Mouse (Mus musculus): Measurements from ENCODE around the gene Setd1b.

The Setd1b gene

GRCm38 (mm10) chr5:123142161-123143157 is at the start of gene Setd1b:
Gene Setd1b (plus strand): TSS chr5:123142193.
- no peak for DNase-seq (ENCODE audit: low read depth, low spot score)

- no peak for DNase-seq (ENCODE audit: low read depth, low spot score)
Measured at GRCm38 (mm10) chr5:123093077-123093633, 48.8 kb upstream of the Setd1b start.

DNA sequence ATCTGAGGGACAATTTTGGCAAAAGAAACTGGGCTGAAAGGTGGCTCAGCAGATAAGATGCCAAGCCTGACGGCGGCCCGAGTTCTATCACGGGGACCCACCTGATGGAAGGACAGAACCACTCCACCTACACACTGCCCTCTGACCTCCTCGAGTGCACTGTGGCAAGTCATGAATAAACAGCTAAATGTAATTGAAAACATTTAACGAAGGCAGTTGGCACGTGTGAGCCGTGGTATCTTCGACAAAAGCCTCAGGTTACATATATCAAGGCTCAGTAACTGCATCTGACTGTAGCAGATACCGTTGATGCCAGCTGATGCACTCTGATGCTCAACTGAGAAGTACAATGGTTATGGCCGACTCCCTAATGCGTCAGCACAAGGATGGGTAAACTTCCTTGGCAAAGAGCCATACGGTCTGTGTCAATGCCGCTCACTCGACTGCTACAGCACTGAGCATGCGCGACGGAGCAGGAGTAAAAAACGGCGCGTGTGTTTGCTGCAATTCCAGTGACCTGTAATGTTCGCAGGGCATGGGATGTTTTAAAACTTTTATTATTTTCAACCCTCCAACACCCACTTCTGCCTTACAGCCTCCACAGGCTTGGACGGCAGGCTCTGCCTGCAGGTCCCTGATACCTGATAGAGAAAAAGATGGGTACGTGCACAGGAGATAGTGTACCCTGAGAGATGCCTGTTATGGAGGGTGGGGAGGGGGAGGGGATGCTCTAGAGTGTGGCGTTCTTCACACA is 47.6 kb upstream of the Setd1b start:
- DNase-seq (ENCODE audit: low read depth, low spot score): no peak

GRCm38 (mm10) chr5:123096299-123096698 is 45.7 kb upstream of the Setd1b start:
- no peak for DNase-seq (ENCODE audit: low read depth, low spot score)

DNA sequence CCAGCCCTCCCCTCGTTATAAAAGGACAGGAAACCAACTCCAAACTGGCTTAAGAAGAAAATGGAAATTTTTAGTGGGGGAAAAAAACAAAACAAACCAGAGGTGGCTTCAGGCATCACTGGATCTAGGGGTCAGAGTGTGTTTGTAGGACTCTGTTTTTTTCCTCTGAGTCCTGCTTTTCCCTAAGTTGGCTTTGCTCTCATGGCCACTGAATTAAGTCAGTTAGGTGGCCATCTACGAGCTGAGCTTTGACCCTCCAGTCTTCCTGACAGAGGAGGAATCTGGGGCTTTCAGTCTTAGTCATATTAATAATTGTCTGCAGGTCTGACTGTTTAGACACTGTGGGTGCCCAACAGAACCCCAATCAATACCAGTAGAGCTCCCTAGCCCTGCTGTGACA is 43.5 kb upstream of the Setd1b start:
- DNase-seq (ENCODE audit: low read depth, low spot score): no peak

- DNase-seq (ENCODE audit: low read depth, low spot score): no peak
Measured at GRCm38 (mm10) chr5:123102376-123102775, 39.6 kb upstream of the Setd1b start.

GRCm38 (mm10) chr5:123103556-123103955 is 38.4 kb upstream of the Setd1b start:
- DNase-seq (ENCODE audit: low read depth, low spot score): no peak

DNA sequence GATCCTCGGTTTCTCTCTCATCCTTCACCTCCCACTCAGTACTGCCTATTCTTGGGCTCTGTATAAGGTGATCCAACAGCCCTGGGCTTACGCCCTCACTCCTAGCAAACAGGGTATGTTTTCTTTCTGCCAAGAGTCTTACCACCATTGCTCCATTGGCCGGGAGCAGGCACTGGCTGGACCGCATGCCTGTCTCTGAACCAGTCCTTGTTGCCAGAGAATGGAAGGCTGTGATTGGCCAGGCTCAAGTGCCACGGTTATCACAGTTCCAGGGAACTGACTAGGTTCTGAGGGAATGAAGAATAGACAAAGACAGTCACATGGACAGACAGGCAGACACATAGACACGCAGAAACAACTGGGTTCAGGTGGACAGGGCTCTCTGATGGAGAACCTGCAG is 37.2 kb upstream of the Setd1b start:
- DNase-seq (ENCODE audit: low read depth, low spot score): no peak

GRCm38 (mm10) chr5:123109452-123110203 is 32.4 kb upstream of the Setd1b start:
- no peak for DNase-seq (ENCODE audit: low read depth, low spot score)

- no peak for DNase-seq (ENCODE audit: low read depth, low spot score)
Measured at GRCm38 (mm10) chr5:123110296-123110721, 31.7 kb upstream of the Setd1b start.

GRCm38 (mm10) chr5:123114109-123114508 is 27.9 kb upstream of the Setd1b start:
- DNase-seq (ENCODE audit: low read depth, low spot score): no peak

DNA sequence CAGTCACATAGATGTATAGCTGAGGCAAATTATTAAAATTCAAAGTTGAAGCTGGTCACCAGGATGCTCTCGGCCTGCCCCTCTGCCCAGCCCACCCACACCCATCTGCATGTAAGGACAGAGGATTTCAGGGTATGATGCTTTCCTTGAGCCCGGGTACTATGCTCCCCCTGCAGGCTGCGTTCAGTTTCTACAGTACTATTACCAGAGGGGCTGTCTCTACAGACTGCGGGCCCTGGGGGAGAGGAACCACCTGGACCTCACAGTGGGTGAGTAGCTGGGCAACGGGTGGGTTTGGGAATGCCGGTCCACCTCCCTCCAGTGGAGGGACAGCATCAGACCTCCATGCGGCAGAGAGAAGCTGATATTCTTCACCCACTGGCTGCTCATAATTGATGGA is 27.1 kb upstream of the Setd1b start:
- DNase-seq (ENCODE audit: low read depth, low spot score): no peak

DNA sequence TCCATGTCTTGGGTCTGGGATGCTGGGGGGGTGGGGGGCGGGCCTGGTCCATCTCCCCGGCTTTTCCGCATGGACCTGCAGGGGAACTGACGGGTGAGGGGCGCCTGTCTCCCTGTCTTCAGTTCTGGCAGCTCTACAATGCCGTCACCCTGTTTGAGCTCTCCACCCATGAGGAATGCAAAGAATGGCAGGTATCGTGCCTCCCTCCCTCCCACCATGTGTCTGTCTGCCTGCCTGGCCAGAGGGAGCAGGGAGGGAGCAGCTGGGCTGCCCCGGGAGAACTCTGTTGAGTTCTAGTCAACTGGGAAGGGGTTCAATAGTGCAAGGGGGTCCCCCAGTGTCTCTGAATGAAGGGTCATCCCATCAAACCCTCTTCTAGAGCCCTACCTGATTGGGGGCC is 25.9 kb upstream of the Setd1b start:
- DNase-seq (ENCODE audit: low read depth, low spot score): no peak

DNA sequence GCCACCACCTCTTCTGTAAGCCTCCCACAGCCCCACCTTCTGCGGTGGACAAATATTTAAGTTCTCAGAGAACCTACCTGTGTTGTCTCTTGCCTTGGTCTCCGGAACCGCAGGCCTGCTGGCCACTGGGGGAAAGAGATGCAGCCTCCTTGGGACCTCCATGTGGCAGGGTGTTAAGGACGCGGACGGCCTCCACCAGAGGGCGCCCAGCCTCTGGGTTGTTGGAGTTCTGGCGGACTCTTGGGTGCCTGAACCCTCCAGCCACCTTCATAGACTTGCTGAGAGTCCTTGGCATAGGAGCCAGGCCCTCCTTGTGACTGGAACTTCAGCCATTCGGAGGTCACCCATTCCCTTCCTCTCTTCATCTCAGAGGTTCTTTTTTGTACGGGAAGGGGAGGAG is 24.7 kb upstream of the Setd1b start:
- no peak for DNase-seq (ENCODE audit: low read depth, low spot score)

GRCm38 (mm10) chr5:123117773-123118172 is 24.2 kb upstream of the Setd1b start:
- DNase-seq (ENCODE audit: low read depth, low spot score): no peak

DNA sequence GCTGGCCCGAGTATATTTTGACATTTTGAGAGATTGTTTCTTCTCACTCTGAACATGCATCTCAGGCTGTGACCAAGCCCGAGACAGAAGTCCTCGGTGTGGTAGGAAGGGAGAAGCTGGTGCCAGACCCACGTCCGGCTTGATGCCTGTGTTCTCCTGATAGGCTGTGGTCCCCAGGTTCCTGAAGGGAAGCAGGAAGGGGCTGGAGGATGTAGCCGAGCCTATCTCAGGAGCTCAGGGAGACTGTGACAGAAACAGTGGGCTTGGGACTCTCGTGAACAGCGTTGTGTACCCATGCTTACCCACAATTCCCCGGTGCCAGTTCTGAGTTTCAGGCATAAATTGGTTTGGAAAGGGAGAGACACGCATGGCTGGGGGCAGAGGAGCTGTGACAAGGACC is 23.2 kb upstream of the Setd1b start:
- no peak for DNase-seq (ENCODE audit: low read depth, low spot score)

DNA sequence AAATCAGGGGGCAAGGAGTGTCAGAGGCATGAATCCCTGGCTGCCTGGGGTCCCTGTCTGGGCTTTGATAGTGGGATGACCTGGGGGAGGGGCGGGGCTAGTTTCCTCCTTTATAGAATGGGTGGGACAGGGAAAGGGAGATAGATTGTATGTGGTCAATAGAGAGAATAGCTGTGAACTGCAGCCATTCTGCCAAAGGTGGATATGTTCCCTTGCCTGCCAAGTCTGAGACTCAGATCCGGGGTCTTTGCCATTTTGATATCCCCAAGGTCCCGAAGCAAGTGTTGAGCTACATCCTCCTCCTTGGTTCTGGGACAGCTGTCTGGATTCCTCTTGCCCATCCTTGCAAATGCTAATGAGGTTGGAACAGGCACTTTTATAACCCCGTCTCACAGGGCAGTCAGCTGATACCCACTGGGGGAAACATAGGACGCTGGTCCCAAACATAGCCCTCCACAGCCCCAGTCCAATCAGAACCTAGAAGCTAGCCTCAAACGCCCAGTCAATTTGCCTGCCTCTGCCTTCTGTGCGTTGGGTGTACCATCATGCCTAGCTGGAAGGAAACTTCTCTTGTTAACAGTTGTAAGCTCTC is 21.3 kb upstream of the Setd1b start:
- DNase-seq (ENCODE audit: low read depth, low spot score): no peak

DNA sequence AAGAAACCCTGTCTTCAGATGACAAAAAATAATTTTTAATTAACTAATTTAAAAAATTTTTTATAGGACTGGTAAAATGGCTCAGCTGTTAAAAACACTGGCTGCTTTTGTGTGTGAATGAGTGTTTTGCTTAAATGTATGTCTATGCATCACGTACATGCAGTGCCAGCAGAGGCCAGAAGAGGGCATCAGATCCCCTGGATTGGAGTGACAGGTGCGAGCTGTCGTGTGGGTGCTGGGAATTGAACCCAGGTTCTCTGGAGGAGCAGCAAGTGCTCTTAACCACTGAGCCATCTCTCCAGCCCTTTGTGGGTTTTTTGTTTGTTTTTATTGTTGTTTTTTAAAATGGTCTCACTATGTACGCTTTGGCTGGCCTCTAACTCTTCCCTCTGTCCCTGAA is 19.8 kb upstream of the Setd1b start:
- no peak for DNase-seq (ENCODE audit: low read depth, low spot score)

DNA sequence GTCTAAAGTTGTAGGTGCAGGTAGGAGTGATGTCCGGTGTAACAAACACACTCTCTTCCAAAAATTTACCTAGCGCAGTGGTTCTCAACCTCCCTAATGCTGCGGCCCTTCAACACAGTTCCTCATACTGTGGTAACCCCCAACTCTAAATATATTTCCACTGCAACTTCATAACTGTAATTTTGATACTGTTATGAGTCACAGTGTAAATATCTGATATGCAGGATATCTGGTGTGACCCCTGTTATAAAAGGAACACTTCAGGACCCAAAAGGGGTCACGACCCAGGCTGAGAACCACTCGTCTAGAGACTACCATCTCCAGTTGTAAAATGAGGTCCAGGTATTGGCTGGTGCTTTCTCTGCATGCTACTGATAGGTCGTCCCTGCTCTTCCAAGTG is 16.9 kb upstream of the Setd1b start:
- DNase-seq (ENCODE audit: low read depth, low spot score): no peak

DNA sequence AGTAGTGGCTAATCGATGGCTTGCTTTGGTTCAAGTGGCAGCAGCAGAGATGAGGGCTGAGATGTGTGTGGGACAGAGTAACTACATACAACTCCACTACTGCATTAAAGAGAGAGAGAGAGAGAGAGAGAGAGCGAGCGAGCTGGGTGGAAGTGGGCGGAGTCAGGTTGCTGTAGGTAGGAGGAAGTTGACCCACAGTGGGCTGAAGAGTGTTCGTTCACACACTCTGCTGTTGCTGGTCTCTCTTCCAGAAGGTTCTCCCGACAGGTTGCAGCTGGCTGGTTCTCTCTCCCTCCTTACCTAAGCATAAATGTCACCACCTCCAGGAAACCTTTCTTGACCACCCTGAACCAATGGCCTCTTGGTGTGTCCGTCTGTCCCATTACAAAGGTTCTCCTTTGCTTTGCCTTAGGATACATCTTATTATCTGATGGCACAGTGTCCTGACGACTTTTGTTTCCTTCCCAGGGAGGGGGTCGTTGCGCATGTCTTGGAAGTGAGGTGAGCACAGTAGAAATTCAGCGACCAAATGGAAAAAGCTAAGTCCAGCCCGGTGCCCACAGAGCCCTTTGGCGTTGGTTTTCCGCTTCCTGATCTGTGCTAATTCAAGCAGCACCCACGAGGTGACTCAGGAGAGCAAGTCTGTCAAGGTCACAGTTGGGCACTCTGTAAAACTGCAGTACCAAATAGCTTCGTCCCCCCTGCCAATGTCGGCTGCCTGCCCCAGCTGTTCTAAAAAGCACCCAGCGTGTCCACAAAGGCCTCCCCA is 16.2 kb upstream of the Setd1b start:
- DNase-seq (ENCODE audit: low read depth, low spot score): no peak

Measured in brain, embryonic 18.5 days (tissue).